Mouse (Mus musculus) CH12.LX (cell line): ENCODE data around the gene Trio. TPM values are rescaled to one million over a fixed set of nuclear protein-coding genes. Genes with fewer than 3 reads are reported as not detected.

Experiments used
- DNase-seq: peaks from one replicate; pipeline ENCODE4 v3.0.0-alpha.2; 2013; ENCODE audit errors: extremely low read depth
- H3K27ac ChIP-seq: 2 replicates; pipeline ENCODE4 v1.5.1; 2012; ENCODE audit warnings: low read depth, mild to moderate bottlenecking, control low read depth, moderate library complexity; ENCODE audit not compliant: insufficient read depth
- H3K27me3 ChIP-seq: replicated peaks from 2 replicates; pipeline ENCODE3; 2012; ENCODE audit warnings: inconsistent platforms
- H3K36me3 ChIP-seq, 2 experiments: replicated peaks in 1 of 2; 2 replicates each; pipeline versions ENCODE3 to v1.6.1; 2012; ENCODE audit warnings: inconsistent platforms in 1 of 2, low read length in 1 of 2, mild to moderate bottlenecking in 1 of 2, mixed read lengths in 1 of 2, moderate library complexity in 1 of 2; ENCODE audit not compliant: control insufficient read depth in 1 of 2, insufficient read depth in 1 of 2
- H3K4me1 ChIP-seq, 2 experiments: 2 replicates each; pipeline ENCODE4 v1.6.1; 2012; ENCODE audit warnings: inconsistent platforms in 1 of 2, moderate library complexity in 1 of 2; ENCODE audit not compliant: insufficient read depth in 2 of 2, control insufficient read depth in 1 of 2
- H3K4me2 ChIP-seq: 2 replicates; pipeline ENCODE4 v1.6.1; 2012; ENCODE audit warnings: low read depth, mild to moderate bottlenecking, control low read depth; ENCODE audit not compliant: poor library complexity, insufficient read depth, severe bottlenecking
- H3K4me3 ChIP-seq, 3 experiments: fragments of 150-350 bp in 1 of 3; sonication (generic) in 1 of 3; replicated peaks in 1 of 3; 2 replicates each; pipeline versions ENCODE3 to v1.5.1; 2011 to 2012; ENCODE audit warnings: low read depth in 2 of 3, low read length in 2 of 3, mild to moderate bottlenecking in 2 of 3, moderate library complexity in 2 of 3, control low read depth in 1 of 3, improper control_type of control experiment in 1 of 3, inconsistent platforms in 1 of 3, mixed read lengths in 1 of 3; ENCODE audit not compliant: poor library complexity in 1 of 3
- H3K79me2 ChIP-seq: replicated peaks from 2 replicates; pipeline ENCODE4 v1.6.1; 2012; ENCODE audit warnings: mild to moderate bottlenecking, moderate library complexity; ENCODE audit not compliant: control insufficient read depth, poor library complexity, insufficient read depth, severe bottlenecking; ENCODE audit errors: extremely low read depth
- H3K9ac ChIP-seq: 2 replicates; pipeline ENCODE4 v1.6.1; 2012; ENCODE audit warnings: low read depth, mild to moderate bottlenecking, control low read depth, moderate library complexity; ENCODE audit not compliant: insufficient read depth
- H3K9me3 ChIP-seq: replicated peaks from 2 replicates; pipeline ENCODE3; 2012; ENCODE audit warnings: low read length, inconsistent platforms, mixed read lengths
- E2F4 ChIP-seq: IDR thresholded peaks from 2 replicates; pipeline ENCODE4 v1.6.1; 2011; ENCODE audit warnings: low read depth, low read length, improper control_type of control experiment; ENCODE audit not compliant: insufficient replicate concordance
- ETS1 ChIP-seq: conservative IDR thresholded peaks from 2 replicates; pipeline ENCODE4 v1.6.1; 2012; ENCODE audit warnings: low read depth, mild to moderate bottlenecking, inconsistent platforms, low read length, improper control_type of control experiment, moderate library complexity
- KAT2A ChIP-seq: IDR thresholded peaks from 2 replicates; pipeline ENCODE4 v1.6.1; 2012; ENCODE audit warnings: low read length, improper control_type of control experiment, inconsistent platforms; ENCODE audit not compliant: insufficient replicate concordance
- MYC ChIP-seq: IDR thresholded peaks from 2 replicates; pipeline ENCODE4 v1.6.1; 2011; ENCODE audit warnings: low read depth, mild to moderate bottlenecking, improper control_type of control experiment, low read length
- PAX5 ChIP-seq: IDR thresholded peaks from 2 replicates; pipeline ENCODE4 v1.6.1; 2012; ENCODE audit warnings: low read length, inconsistent platforms, mixed read lengths
- POLR2A ChIP-seq: IDR thresholded peaks from 2 replicates; pipeline ENCODE4 v1.6.1; 2011; ENCODE audit warnings: low read depth, mild to moderate bottlenecking, improper control_type of control experiment, low read length
- RAD21 ChIP-seq: IDR thresholded peaks from 2 replicates; pipeline ENCODE4 v1.6.1; 2011; ENCODE audit warnings: low read depth, mild to moderate bottlenecking, low read length, improper control_type of control experiment, moderate library complexity
- SIN3A ChIP-seq: IDR thresholded peaks from 2 replicates; pipeline ENCODE4 v1.6.1; 2012; ENCODE audit warnings: low read length, improper control_type of control experiment, inconsistent platforms
- USF2 ChIP-seq: conservative IDR thresholded peaks from 2 replicates; pipeline ENCODE4 v1.6.1; 2011; ENCODE audit warnings: low read depth, low read length, improper control_type of control experiment
- ZC3H11A ChIP-seq: IDR thresholded peaks from 2 replicates; pipeline ENCODE4 v1.6.1; 2012; ENCODE audit warnings: low read depth, mild to moderate bottlenecking, inconsistent platforms, low read length, improper control_type of control experiment
- dilution Hi-C: fragments of 300-500 bp; cut with MboI; formaldehyde crosslinking; loops from 2 replicates; pipeline ENCODE4 v1.14.3; 2020; ENCODE audit warnings: low sequenced_read_pairs; ENCODE audit not compliant: extremely low pct_unique_long_range_greater_than_20kb, extremely low pct_ligation_motif_present
- in situ Hi-C: fragments of 300-500 bp; cut with MboI; formaldehyde crosslinking; loops from 3 replicates; pipeline ENCODE4 v1.14.3; 2019; ENCODE audit warnings: low sequenced_read_pairs, low pct_ligation_motif_present, low pct_unique_long_range_greater_than_20kb, mixed read lengths
- polyA plus RNA-seq: library from polyadenylated mRNA; unstranded; fragments of >175 nt; gene quantifications from 2 replicates; pipeline ENCODE4 v1.2.1, GENCODE M21; 2012; ENCODE audit warnings: low read depth; ENCODE audit not compliant: insufficient read length
- total RNA-seq, 2 experiments: library from RNA; depleted of rRNA; stranded (reverse); fragments of 300-350 nt in 1 of 2; fragments of >200 nt in 1 of 2; gene quantifications; 2 replicates each; pipeline ENCODE4 v1.2.3; 2012 to 2014

Trio gene
- total and polyA plus RNA-seq, 3 experiments, result 3.9 to 17.5 (median 4.3) TPM

DNA sequence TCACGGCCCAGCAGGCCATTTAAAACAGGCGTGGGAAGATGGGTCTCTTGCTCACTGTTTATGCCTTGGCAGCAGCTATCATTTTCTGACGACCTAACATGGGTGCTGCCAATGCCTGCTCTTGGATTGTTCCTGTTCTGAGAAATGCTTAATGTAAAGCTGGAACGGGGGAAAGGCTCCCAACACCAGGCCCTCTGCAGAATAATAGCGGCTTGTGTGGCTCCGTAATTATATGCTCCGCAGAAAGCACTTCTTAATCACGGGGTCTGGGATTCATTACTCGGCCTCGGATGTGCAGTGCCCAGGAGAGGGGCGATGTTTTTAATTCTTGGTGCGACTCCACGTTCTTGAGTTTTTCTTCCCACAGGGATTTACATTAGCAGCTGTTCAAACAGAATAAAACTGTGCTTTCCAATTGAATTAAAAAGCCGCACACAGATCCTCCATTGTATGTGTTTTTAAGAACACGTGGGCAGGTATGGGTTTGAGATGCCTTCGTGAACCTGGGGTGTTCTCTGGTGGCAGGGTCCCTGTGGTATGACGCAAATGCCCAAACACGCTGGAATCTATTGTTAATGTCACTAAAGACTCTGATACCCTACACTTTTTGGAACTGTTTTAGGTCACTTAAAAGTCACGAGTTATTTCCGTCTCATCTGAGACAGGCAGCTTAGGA is 228.0 kb downstream of the Trio start:
- Histone ChIP-seq H3K27me3 (no peaks in the 10 kb centered on the region), H3K9me3 (no peaks in the 10 kb centered on the region), H3K9ac (no peak overlapping the region), H3K36me3 (no peaks in the 10 kb centered on the region), H3K4me2 (no peak overlapping the region), H3K27ac (no peak overlapping the region), H3K79me2 (no peaks in the 10 kb centered on the region), H3K4me1 (peaks cover 9 to 55% of the 10 kb centered on the region in 2 experiments; a peak in 3 of 4 replicates), H3K4me3 (no peak overlapping the region)
- no peak for DNase-seq
- in situ Hi-C loops, result no loop called here
- no peak for TF ChIP-seq KAT2A
- TF ChIP-seq PAX5, result no peak
- dilution Hi-C loops, result no loop called here

DNA sequence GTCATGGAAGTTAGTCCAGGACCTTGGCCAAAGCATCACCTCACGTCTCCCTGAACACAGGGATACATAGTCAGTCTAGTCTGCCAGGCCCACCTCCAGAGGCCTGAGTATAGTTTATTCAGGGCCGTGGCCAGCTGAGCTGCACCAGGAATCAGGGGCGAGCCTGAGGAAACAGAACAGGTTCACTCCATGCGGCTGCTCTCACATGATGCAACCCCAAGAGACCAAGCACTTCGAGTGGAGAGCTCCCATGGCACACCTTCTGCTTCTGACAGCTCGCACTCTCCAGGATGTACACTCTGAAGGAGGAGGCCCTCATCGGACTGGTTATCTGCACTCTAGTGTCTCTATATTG is 228.8 kb downstream of the Trio start:
- peaks cover 9 to 55% of the 10 kb centered on the region in 2 experiments; a peak in 3 of 4 replicates for H3K4me1 ChIP-seq
- no peaks in the 10 kb centered on the region for H3K27me3 ChIP-seq
- DNase-seq, result no peak
- no peaks in the 10 kb centered on the region for H3K36me3 ChIP-seq
- TF ChIP-seq ETS1, result no peak
- no peak for TF ChIP-seq MYC
- no peak for TF ChIP-seq USF2
- TF ChIP-seq SIN3A, result no peak
- TF ChIP-seq ZC3H11A, result no peak
- TF ChIP-seq E2F4, result no peak
- TF ChIP-seq RAD21, result no peak
- no peak for TF ChIP-seq POLR2A
- TF ChIP-seq, all 38 proteins: peak for 0
- no peak overlapping the region for H3K9ac ChIP-seq
- H3K9me3 ChIP-seq, result no peaks in the 10 kb centered on the region
- in situ Hi-C loops, result no loop called here
- H3K79me2 ChIP-seq, result no peaks in the 10 kb centered on the region
- H3K27ac ChIP-seq, result no peak overlapping the region
- no peak overlapping the region for H3K4me3 ChIP-seq
- dilution Hi-C loops, result no loop called here
- H3K4me2 ChIP-seq, result no peak overlapping the region

DNA sequence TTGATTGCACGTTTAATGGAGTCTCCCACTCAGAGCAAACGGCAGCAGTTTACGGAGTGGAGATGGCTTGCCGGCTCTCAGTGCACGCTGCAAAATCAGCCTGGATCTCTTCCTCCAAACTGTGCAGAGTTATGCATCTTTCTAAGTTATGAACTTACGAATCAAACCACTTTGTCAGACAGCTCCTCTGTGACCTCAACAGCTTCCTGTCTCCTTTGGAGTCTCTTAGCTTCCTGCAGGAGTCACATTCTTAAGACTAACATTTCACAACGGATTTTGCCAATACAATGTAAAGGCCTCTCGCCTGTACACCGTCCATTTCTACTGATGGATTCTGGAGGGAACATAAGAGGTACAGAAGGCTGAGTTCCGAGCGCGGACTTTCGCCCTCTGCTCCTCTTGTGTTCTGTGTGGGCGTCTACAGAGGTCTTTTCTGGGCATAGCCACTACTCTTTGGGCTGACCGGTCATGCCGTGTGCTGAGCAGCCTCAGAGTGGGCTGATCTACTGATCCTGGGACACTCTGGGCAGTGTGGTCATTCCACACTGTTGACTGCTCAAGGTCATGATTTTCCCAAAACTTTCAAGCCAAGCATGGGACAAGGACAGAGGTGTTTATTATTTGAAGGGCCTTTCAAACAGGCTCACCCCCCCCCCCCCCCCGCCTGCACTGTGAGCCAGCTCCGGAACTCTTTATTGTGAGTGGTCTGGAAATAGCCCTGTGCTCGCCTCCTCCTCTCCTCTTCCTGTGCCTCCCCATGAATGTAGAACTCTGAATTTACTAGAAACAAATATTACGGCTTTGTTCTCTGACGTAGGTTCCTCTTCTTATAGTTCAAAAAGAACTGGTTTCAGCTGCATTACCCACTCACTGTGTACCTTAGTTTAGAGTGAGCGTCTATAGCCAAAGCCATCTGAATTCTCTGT is 229.4 kb downstream of the Trio start:
- H3K36me3 ChIP-seq, result no peaks in the 10 kb centered on the region
- no peak overlapping the region for H3K4me3 ChIP-seq

More for the DNA sequence above, 229.4 kb downstream of the Trio start:
- H3K4me1 ChIP-seq, result peaks cover 12 to 53% of the 10 kb centered on the region in 2 experiments; a peak in 3 of 4 replicates
- no peak for TF ChIP-seq KAT2A
- H3K27ac ChIP-seq, result no peak overlapping the region
- no peaks in the 10 kb centered on the region for H3K27me3 ChIP-seq
- no peak overlapping the region for H3K9ac ChIP-seq
- in situ Hi-C loops (no loop called here), dilution Hi-C loops (no loop called here)
- no peaks in the 10 kb centered on the region for H3K9me3 ChIP-seq
- no peak for DNase-seq
- H3K79me2 ChIP-seq, result no peaks in the 10 kb centered on the region
- no peak overlapping the region for H3K4me2 ChIP-seq
